Mouse (Mus musculus) midbrain, embryonic 16.5 days (tissue): ENCODE results near the gene Rhod. TPM values are rescaled to one million over a fixed set of nuclear protein-coding genes. Genes with fewer than 3 reads are reported as not detected.

ENCODE experiments used
- ATAC-seq: fragments of 200-750 bp; cut with Nextera tagmentation; 2 replicates; pipeline ENCODE4 v1.8.0; 2017; ENCODE audit warnings: moderate TSS enrichment
- H3K27ac ChIP-seq: fragments of 300-500 bp; sonication (generic); 2 replicates; pipeline ENCODE4 v1.5.1; 2014; ENCODE audit warnings: mild to moderate bottlenecking, low read length, mixed read lengths
- H3K27me3 ChIP-seq: fragments of 300-500 bp; sonication (generic); 2 replicates; pipeline ENCODE4 v1.6.1; 2014; ENCODE audit warnings: low read depth, low read length, mixed read lengths; ENCODE audit not compliant: control insufficient read depth, insufficient read depth
- H3K36me3 ChIP-seq: fragments of 300-500 bp; sonication (generic); 2 replicates; pipeline ENCODE4 v1.6.1; 2014; ENCODE audit warnings: mild to moderate bottlenecking, low read length, moderate library complexity, mixed read lengths; ENCODE audit not compliant: control insufficient read depth, insufficient read depth
- H3K4me1 ChIP-seq: fragments of 300-500 bp; sonication (generic); 2 replicates; pipeline ENCODE4 v1.6.1; 2014; ENCODE audit warnings: mild to moderate bottlenecking, low read length, mixed read lengths; ENCODE audit not compliant: control insufficient read depth, insufficient read depth
- H3K4me2 ChIP-seq: fragments of 300-500 bp; sonication (generic); 2 replicates; pipeline ENCODE4 v1.6.1; 2014; ENCODE audit warnings: mild to moderate bottlenecking, low read length, mixed read lengths
- H3K4me3 ChIP-seq: fragments of 300-500 bp; sonication (generic); 2 replicates; pipeline ENCODE4 v1.5.1; 2014; ENCODE audit warnings: low read depth, mild to moderate bottlenecking, low read length, moderate library complexity, mixed read lengths
- H3K9ac ChIP-seq: fragments of 300-500 bp; sonication (generic); 2 replicates; pipeline ENCODE4 v1.6.1; 2014; ENCODE audit warnings: low read depth, low read length, mixed read lengths
- H3K9me3 ChIP-seq: fragments of 300-500 bp; sonication (generic); replicated peaks from 2 replicates; pipeline ENCODE4 v1.6.1; 2014; ENCODE audit warnings: mild to moderate bottlenecking, low read length, mixed read lengths; ENCODE audit not compliant: control insufficient read depth, poor library complexity, severe bottlenecking
- WGBS: fragments of 180-500 bp; shearing (Covaris S2); extraction: QIAGEN DNeasy Blood & Tissue Kit; methylation state at CpG from one replicate; pipeline ENCODE4 v1.1.7; 2014; 5-methylcytosine and 5-hydroxymethylcytosine counted together
- polyA plus RNA-seq: library from polyadenylated mRNA; unstranded; fragments of >200 nt; fragmentation: Nextera tagmentation; extraction: Ambion mirVana; gene quantifications from 2 replicates; pipeline ENCODE4 v1.2.1, GENCODE M21; 2015

The Rhod gene
- polyA plus RNA-seq, 1 experiment from 2014 or later: 3.9 TPM

DNA sequence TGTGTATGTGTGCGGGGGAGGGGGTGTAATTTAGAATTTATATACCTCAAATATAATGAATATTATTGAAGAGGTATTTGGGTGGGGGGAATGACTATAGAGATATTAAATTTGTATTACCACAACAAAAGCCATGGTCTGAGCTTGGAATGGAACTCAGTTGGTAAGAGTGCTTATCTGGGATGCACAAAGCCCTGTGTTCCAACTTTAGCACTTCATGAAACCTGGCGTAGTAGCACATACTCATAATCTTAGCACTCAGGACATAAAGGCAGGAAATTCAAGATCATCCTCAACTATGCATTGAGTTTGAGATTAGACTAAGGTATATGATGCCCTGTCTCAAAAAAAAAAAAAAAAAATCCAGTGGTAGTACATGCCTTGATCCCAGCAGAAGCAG, 34.4 kb downstream of the Rhod start:
- Histone ChIP-seq H3K27ac (no peak overlapping the region), H3K4me3 (no peak overlapping the region), H3K4me1 (no peaks in the 10 kb centered on the region), H3K27me3 (no peaks in the 10 kb centered on the region), H3K9ac (no peak overlapping the region), H3K36me3 (no peaks in the 10 kb centered on the region), H3K4me2 (no peak overlapping the region), H3K9me3 (no peaks in the 10 kb centered on the region)
- 93% methylated on average over 2 of the region's 2 CpGs for WGBS
- ATAC-seq: no peak

DNA sequence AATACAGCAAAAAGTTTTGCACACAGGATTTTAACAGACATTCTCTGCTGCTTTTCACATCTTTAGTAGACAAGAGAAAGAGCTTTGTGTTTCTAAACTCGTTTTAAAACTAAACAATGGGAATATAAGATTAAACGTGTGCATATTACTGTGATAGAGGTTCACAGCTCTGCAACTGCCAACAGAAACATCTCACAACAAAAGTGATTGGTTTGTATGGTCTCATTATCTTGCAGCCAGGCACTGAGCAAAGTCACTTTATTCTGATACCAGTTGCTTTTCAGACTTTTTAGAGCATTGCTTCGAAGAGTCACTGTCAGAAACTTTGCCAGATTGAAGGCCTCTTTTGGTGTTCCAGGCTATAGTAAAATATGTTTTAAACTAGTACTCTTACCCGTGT, 40.3 kb downstream of the Rhod start:
- ATAC-seq: no peak
- Histone ChIP-seq H3K9ac (no peak overlapping the region), H3K27me3 (no peaks in the 10 kb centered on the region), H3K9me3 (no peaks in the 10 kb centered on the region), H3K4me1 (peaks cover 14% of the 10 kb centered on the region), H3K4me2 (no peak overlapping the region; the same call in 1 of the 2 replicates), H3K36me3 (no peaks in the 10 kb centered on the region), H3K4me3 (no peak overlapping the region), H3K27ac (no peak overlapping the region)
- 77% methylated on average over 4 of the region's 4 CpGs for WGBS

GRCm38 (mm10) chr19:4398630-4398948, 40.6 kb downstream of the Rhod start:
- WGBS: 25% methylated on average over 8 of the region's 8 CpGs
- peaks cover 16% of the 10 kb centered on the region for H3K4me1 ChIP-seq
- H3K27me3 ChIP-seq: no peaks in the 10 kb centered on the region
- peak overlapping the region; percentile 99 for H3K4me3 ChIP-seq
- ATAC-seq: no peak
- H3K4me2 ChIP-seq: peak overlapping the region; percentile 88
- H3K9me3 ChIP-seq: no peaks in the 10 kb centered on the region
- H3K9ac ChIP-seq: peak overlapping the region; percentile 73
- H3K27ac ChIP-seq: peak overlapping the region; percentile 92
- no peaks in the 10 kb centered on the region for H3K36me3 ChIP-seq

DNA sequence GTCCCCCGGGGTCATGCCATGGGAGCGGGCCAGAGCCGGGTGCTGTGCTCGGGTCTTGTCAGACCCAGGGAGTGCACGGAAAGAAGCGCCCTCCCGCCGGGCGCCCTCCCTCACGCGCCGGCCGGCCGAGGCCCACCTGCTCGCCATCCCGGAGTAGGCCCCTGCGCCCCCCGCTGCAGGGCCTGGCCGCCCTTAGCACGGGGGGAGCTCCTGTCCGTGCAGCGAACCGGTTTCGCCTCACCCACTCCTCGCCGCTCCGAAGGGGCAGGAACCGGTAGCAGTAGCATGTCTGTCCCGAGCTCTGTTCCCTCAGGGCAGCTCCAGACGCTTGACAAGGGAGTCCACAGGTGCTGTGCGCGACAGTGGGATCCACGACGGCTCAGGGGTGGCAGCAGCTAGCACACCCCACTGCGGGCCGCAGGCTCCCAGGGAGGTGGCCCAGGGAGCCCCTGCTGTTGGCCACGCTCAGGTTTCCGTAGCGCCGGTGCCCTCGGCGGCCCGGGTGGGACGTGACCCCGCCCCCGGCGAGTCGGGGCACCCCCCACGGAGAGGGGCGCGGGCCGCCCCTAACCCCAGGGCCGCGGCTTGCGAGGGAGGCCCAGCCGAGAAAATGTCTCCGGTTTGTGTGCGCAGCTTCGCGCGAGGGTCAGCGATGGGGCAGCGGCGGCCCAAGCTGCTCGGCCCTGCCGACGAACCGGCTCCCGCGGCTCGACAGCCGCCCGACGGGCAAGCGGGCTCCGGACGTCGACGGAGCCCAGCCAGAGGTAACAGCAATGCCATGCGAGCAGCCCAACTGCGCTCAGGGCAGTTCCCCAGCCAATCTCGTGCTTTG, 41.2 kb downstream of the Rhod start, which contains the start of gene Kdm2a:
Gene Kdm2a (minus strand): TSS at position 488 of the 832 bp plus-strand sequence.
- Histone ChIP-seq H3K4me1 (peaks cover 22% of the 10 kb centered on the region), H3K27me3 (no peaks in the 10 kb centered on the region), H3K4me3 (peak within 1 kb of the TSS; percentile 99), H3K9me3 (no peaks in the 10 kb centered on the region), H3K36me3 (no peaks in the 10 kb centered on the region), H3K9ac (peak within 1 kb of the TSS; percentile 73), H3K27ac (peak within 1 kb of the TSS; percentile 92), H3K4me2 (peak within 1 kb of the TSS; percentile 88)
- peak; percentile 76 for ATAC-seq
- WGBS: under 1% methylated on average over 78 of the region's 82 CpGs

GRCm38 (mm10) chr19:4396998-4397797, 42.0 kb downstream of the Rhod start:
- H3K36me3 ChIP-seq: no peaks in the 10 kb centered on the region
- no peaks in the 10 kb centered on the region for H3K27me3 ChIP-seq
- under 1% methylated on average over 66 of the region's 90 CpGs for WGBS
- peak; percentile 93 for ATAC-seq
- H3K27ac ChIP-seq: peak overlapping the region; percentile 96
- H3K4me2 ChIP-seq: peak overlapping the region; percentile 88
- H3K9me3 ChIP-seq: no peaks in the 10 kb centered on the region
- H3K4me3 ChIP-seq: peak overlapping the region; percentile 99
- H3K4me1 ChIP-seq: peaks cover 28% of the 10 kb centered on the region
- peak overlapping the region; percentile 97 for H3K9ac ChIP-seq

- 1% methylated on average over 58 of the region's 80 CpGs for WGBS
- peak; percentile 47 for ATAC-seq
- H3K36me3 ChIP-seq: no peaks in the 10 kb centered on the region
- H3K9me3 ChIP-seq: no peaks in the 10 kb centered on the region
- peak overlapping the region; percentile 97 for H3K9ac ChIP-seq
- H3K4me1 ChIP-seq: peaks cover 35% of the 10 kb centered on the region
- peak overlapping the region; percentile 99 for H3K4me3 ChIP-seq
- peak overlapping the region; percentile 94 for H3K4me2 ChIP-seq
- no peaks in the 10 kb centered on the region for H3K27me3 ChIP-seq
- H3K27ac ChIP-seq: peak overlapping the region; percentile 96
Observed at GRCm38 (mm10) chr19:4396081-4396997, 42.9 kb downstream of the Rhod start.

- Histone ChIP-seq H3K27me3 (no peaks in the 10 kb centered on the region), H3K9ac (no peak overlapping the region), H3K4me1 (peaks cover 7% of the 10 kb centered on the region), H3K4me2 (no peak overlapping the region), H3K4me3 (no peak overlapping the region), H3K36me3 (no peaks in the 10 kb centered on the region), H3K9me3 (no peaks in the 10 kb centered on the region), H3K27ac (no peak overlapping the region)
- ATAC-seq: no peak
Observed at GRCm38 (mm10) chr19:4387276-4387675, 52.0 kb downstream of the Rhod start.

- Histone ChIP-seq H3K4me3 (no peak overlapping the region), H3K4me1 (no peaks in the 10 kb centered on the region; the same call in 1 of the 2 replicates), H3K9ac (no peak overlapping the region), H3K36me3 (no peaks in the 10 kb centered on the region), H3K9me3 (no peaks in the 10 kb centered on the region), H3K4me2 (no peak overlapping the region), H3K27ac (no peak overlapping the region), H3K27me3 (no peaks in the 10 kb centered on the region)
- 86% methylated on average over 4 of the region's 4 CpGs for WGBS
- ATAC-seq: no peak
Observed at GRCm38 (mm10) chr19:4385026-4385425, 54.2 kb downstream of the Rhod start.
